Mouse (Mus musculus): ENCODE measurements around the gene Capg.

DNA sequence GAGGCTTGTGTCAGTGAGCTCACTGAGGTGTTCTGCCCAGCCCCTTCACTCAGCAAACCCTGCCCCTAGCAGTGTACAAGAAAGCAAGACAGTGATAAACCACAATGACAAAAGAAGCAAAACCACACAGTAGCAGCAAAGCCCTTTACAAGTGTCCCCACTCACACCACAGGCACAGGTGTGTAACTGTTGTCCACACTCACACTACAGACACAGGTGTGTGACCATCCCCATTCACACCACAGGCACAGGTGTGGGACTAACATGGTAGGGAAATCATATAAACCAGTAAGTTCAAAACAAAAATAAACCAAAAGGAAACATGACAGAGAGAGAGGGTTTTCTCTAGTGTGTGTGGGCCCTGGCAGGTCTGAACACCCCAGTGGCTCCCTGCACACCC is 44.1 kb downstream of the Capg start:
- TF ChIP-seq POLR2A (IDR thresholded peaks at IDR 0.05; ENCODE audit: low read depth, low read length) (no peak), CTCF (IDR thresholded peaks at IDR 0.05; ENCODE audit: borderline replicate concordance, insufficient read depth, low read length) (no peak)
